Mouse (Mus musculus) midbrain, embryonic 11.5 days (tissue): ENCODE data around the gene Prune2. TPM values are rescaled to one million over a fixed set of nuclear protein-coding genes. Genes with fewer than 3 reads are reported as not detected.

Experiments used
- ATAC-seq: fragments of 200-750 bp; cut with Nextera tagmentation; 2 replicates; pipeline ENCODE4 v1.8.0; 2017; ENCODE audit warnings: moderate TSS enrichment, moderate library complexity; ENCODE audit not compliant: low FRiP score
- DNase-seq: peaks from one replicate; pipeline ENCODE4 v3.0.0; 2015; ENCODE audit warnings: low spot score; ENCODE audit errors: missing footprints
- H3K27ac ChIP-seq: fragments of 300-500 bp; sonication (generic); 2 replicates; pipeline ENCODE4 v1.5.1; 2014; ENCODE audit warnings: low read depth, low read length
- H3K27me3 ChIP-seq: fragments of 300-500 bp; sonication (generic); 2 replicates; pipeline ENCODE4 v1.6.1; 2014; ENCODE audit warnings: mild to moderate bottlenecking, low read length, moderate library complexity, mixed read lengths; ENCODE audit not compliant: control insufficient read depth, insufficient read depth
- H3K36me3 ChIP-seq: fragments of 300-500 bp; sonication (generic); 2 replicates; pipeline ENCODE4 v1.6.1; 2014; ENCODE audit warnings: mild to moderate bottlenecking, low read length, moderate library complexity, mixed read lengths; ENCODE audit not compliant: control insufficient read depth, insufficient read depth
- H3K4me1 ChIP-seq: fragments of 300-500 bp; sonication (generic); 2 replicates; pipeline ENCODE4 v1.6.1; 2014; ENCODE audit warnings: low read length; ENCODE audit not compliant: control insufficient read depth, insufficient read depth
- H3K4me2 ChIP-seq: fragments of 300-500 bp; sonication (generic); 2 replicates; pipeline ENCODE4 v1.6.1; 2014; ENCODE audit warnings: mild to moderate bottlenecking, moderate library complexity
- H3K4me3 ChIP-seq: fragments of 300-500 bp; sonication (generic); 2 replicates; pipeline ENCODE4 v1.5.1; 2014; ENCODE audit warnings: low read depth, low read length
- H3K9ac ChIP-seq: fragments of 300-500 bp; sonication (generic); 2 replicates; pipeline ENCODE4 v1.6.1; 2014; ENCODE audit warnings: low read length
- H3K9me3 ChIP-seq: fragments of 300-500 bp; sonication (generic); 2 replicates; pipeline ENCODE4 v1.6.1; 2016; ENCODE audit warnings: low read length; ENCODE audit not compliant: control insufficient read depth
- WGBS: fragments of 180-500 bp; shearing (Covaris S2); extraction: QIAGEN DNeasy Blood & Tissue Kit; methylation state at CpG from one replicate; pipeline ENCODE4 v1.1.7; 2014; 5-methylcytosine and 5-hydroxymethylcytosine counted together
- polyA plus RNA-seq: library from polyadenylated mRNA; unstranded; fragments of >200 nt; fragmentation: Nextera tagmentation; extraction: Ambion mirVana; gene quantifications from 2 replicates; pipeline ENCODE4 v1.2.1, GENCODE M21; 2014

Prune2 gene
- polyA plus RNA-seq, 1 experiment from 2014 or later, result 1.6 TPM

- no peak for DNase-seq
- H3K36me3 ChIP-seq, result no peaks in the 10 kb centered on the region
- no peak overlapping the region for H3K9ac ChIP-seq
- no peak overlapping the region for H3K4me2 ChIP-seq
- no peak for ATAC-seq
- H3K27me3 ChIP-seq, result no peaks in the 10 kb centered on the region
- H3K4me3 ChIP-seq, result no peak overlapping the region
- WGBS, result 68% methylated on average over 5 of the region's 5 CpGs
- no peaks in the 10 kb centered on the region for H3K4me1 ChIP-seq
- no peak overlapping the region for H3K27ac ChIP-seq
- no peaks in the 10 kb centered on the region for H3K9me3 ChIP-seq
Measured at GRCm38 (mm10) chr19:17225570-17226083, 269.7 kb downstream of the Prune2 start.

- Histone ChIP-seq H3K4me2 (no peak overlapping the region), H3K4me3 (no peak overlapping the region), H3K27ac (no peak overlapping the region), H3K9me3 (no peaks in the 10 kb centered on the region), H3K27me3 (no peaks in the 10 kb centered on the region), H3K9ac (no peak overlapping the region), H3K4me1 (no peaks in the 10 kb centered on the region), H3K36me3 (no peaks in the 10 kb centered on the region)
- 93% methylated on average over 8 of the region's 8 CpGs for WGBS
- DNase-seq (no peak), ATAC-seq (no peak)
Measured at GRCm38 (mm10) chr19:17226096-17226495, 270.2 kb downstream of the Prune2 start.

- 78% methylated on average over 1 of the region's 1 CpGs for WGBS
- no peak for DNase-seq
- ATAC-seq, result no peak
Measured at GRCm38 (mm10) chr19:17230013-17230412, 274.1 kb downstream of the Prune2 start.

GRCm38 (mm10) chr19:17238471-17238870, 282.6 kb downstream of the Prune2 start:
- H3K9ac ChIP-seq, result no peak overlapping the region
- H3K27ac ChIP-seq, result no peak overlapping the region
- H3K36me3 ChIP-seq, result no peaks in the 10 kb centered on the region
- H3K4me2 ChIP-seq, result no peak overlapping the region
- no peaks in the 10 kb centered on the region for H3K4me1 ChIP-seq
- H3K4me3 ChIP-seq, result no peak overlapping the region
- DNase-seq (no peak), ATAC-seq (no peak)
- H3K9me3 ChIP-seq, result no peaks in the 10 kb centered on the region
- H3K27me3 ChIP-seq, result no peaks in the 10 kb centered on the region
- WGBS, result 93% methylated on average over 3 of the region's 3 CpGs

More at GRCm38 (mm10) chr19:17230013-17230412, 274.1 kb downstream of the Prune2 start:
- Histone ChIP-seq H3K27me3 (no peaks in the 10 kb centered on the region), H3K27ac (no peak overlapping the region), H3K36me3 (no peaks in the 10 kb centered on the region), H3K9ac (no peak overlapping the region), H3K9me3 (no peaks in the 10 kb centered on the region), H3K4me1 (no peaks in the 10 kb centered on the region), H3K4me2 (no peak overlapping the region), H3K4me3 (no peak overlapping the region)

- no peak overlapping the region for H3K4me3 ChIP-seq
- no peak overlapping the region for H3K9ac ChIP-seq
- no peak overlapping the region for H3K27ac ChIP-seq
- ATAC-seq (no peak), DNase-seq (no peak)
- no peaks in the 10 kb centered on the region for H3K4me1 ChIP-seq
- 85% methylated on average over 7 of the region's 7 CpGs for WGBS
- H3K4me2 ChIP-seq, result no peak overlapping the region
- no peaks in the 10 kb centered on the region for H3K27me3 ChIP-seq
- no peaks in the 10 kb centered on the region for H3K9me3 ChIP-seq
- no peaks in the 10 kb centered on the region for H3K36me3 ChIP-seq
Measured at GRCm38 (mm10) chr19:17240170-17241077, 284.5 kb downstream of the Prune2 start.

GRCm38 (mm10) chr19:17241206-17241605, 285.3 kb downstream of the Prune2 start:
- no peak overlapping the region for H3K4me3 ChIP-seq
- no peak for ATAC-seq
- DNase-seq, result no peak
- H3K36me3 ChIP-seq, result no peaks in the 10 kb centered on the region
- H3K9ac ChIP-seq, result no peak overlapping the region
- no peaks in the 10 kb centered on the region for H3K4me1 ChIP-seq
- H3K27ac ChIP-seq, result no peak overlapping the region
- H3K4me2 ChIP-seq, result no peak overlapping the region
- H3K27me3 ChIP-seq, result no peaks in the 10 kb centered on the region
- 97% methylated on average over 1 of the region's 1 CpGs for WGBS
- H3K9me3 ChIP-seq, result no peaks in the 10 kb centered on the region

- no peak overlapping the region for H3K9ac ChIP-seq
- H3K4me2 ChIP-seq, result no peak overlapping the region
- no peaks in the 10 kb centered on the region for H3K27me3 ChIP-seq
- H3K36me3 ChIP-seq, result no peaks in the 10 kb centered on the region
- H3K4me3 ChIP-seq, result no peak overlapping the region
- H3K9me3 ChIP-seq, result no peaks in the 10 kb centered on the region
- no peak for ATAC-seq
- no peaks in the 10 kb centered on the region for H3K4me1 ChIP-seq
- H3K27ac ChIP-seq, result no peak overlapping the region
- DNase-seq, result no peak
- 84% methylated on average over 5 of the region's 5 CpGs for WGBS
Measured at GRCm38 (mm10) chr19:17242962-17243361, 287.0 kb downstream of the Prune2 start.

GRCm38 (mm10) chr19:17244544-17244943, 288.6 kb downstream of the Prune2 start:
- Histone ChIP-seq H3K27me3 (no peaks in the 10 kb centered on the region), H3K4me3 (no peak overlapping the region), H3K4me2 (no peak overlapping the region), H3K4me1 (no peaks in the 10 kb centered on the region), H3K36me3 (no peaks in the 10 kb centered on the region), H3K9me3 (no peaks in the 10 kb centered on the region), H3K27ac (no peak overlapping the region), H3K9ac (no peak overlapping the region)
- DNase-seq, result no peak
- no peak for ATAC-seq
- WGBS, result 85% methylated on average over 7 of the region's 7 CpGs

GRCm38 (mm10) chr19:17247352-17247925, 291.5 kb downstream of the Prune2 start:
- 89% methylated on average over 8 of the region's 8 CpGs for WGBS
- no peak for ATAC-seq
- Histone ChIP-seq H3K9me3 (no peaks in the 10 kb centered on the region), H3K36me3 (no peaks in the 10 kb centered on the region), H3K4me3 (no peak overlapping the region), H3K9ac (no peak overlapping the region), H3K27ac (no peak overlapping the region), H3K4me2 (no peak overlapping the region), H3K4me1 (no peaks in the 10 kb centered on the region), H3K27me3 (no peaks in the 10 kb centered on the region)
- DNase-seq, result no peak
